Mouse (Mus musculus) gastrocnemius, postnatal 4 days (tissue): Measurements from ENCODE around the gene Pnmt. TPM values are rescaled to one million over a fixed set of nuclear protein-coding genes. Genes with fewer than 3 reads are reported as not detected.

Experiments used
- DNase-seq, 2 experiments: peaks; one replicate each; pipeline ENCODE4 v3.0.0; 2021 to 2022; ENCODE audit warnings: low spot score in 2 of 2, mixed read lengths in 2 of 2
- total RNA-seq, 2 experiments: library from RNA; stranded (reverse); gene quantifications; 2 replicates each; pipeline ENCODE4 v1.2.3; 2021

Gene Pnmt
- total RNA-seq, 2 experiments from 2014 or later = 0.71 TPM; not detected in 1

DNA sequence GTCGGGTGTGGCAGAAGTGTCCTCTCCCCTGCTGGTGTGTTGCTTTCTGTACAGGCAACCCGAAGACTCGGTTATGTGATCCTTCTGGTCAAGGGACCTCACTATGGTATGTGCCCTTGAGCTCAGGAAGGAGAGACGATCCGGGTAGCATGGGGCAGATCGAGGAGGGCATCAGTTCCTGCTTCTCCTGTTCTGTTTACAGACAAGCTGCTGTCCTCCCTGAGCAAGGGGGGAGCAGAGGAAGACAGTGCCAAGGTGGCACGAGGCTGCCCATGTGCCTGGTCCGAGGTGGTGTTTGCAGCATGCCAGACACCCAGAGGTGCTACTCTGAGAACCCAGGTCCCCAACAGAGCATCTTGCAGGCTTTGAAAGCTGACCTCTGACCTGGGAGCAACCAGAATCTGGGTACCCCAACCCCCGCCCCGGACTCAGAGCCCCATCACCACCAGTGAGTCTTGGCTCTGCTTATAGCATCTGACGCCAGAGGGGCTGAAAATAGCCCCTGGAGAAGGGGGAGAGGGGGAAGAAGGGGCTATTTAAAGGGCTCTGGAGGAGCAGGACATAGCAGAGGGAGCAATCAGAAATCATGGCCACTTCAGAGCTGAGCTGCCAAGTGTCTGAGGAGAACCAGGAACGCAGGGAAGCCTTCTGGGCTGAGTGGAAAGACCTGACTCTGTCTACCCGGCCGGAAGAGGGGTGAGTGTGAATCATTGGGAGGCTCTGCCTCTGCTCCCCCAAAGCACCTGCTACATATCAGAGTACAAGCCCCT is 2.8 kb upstream of the Pnmt start, which contains the start of gene Tcap:
Tcap (plus strand) TSS at position 551 of the 770 bp plus-strand sequence.
- DNase-seq = no peak

DNA sequence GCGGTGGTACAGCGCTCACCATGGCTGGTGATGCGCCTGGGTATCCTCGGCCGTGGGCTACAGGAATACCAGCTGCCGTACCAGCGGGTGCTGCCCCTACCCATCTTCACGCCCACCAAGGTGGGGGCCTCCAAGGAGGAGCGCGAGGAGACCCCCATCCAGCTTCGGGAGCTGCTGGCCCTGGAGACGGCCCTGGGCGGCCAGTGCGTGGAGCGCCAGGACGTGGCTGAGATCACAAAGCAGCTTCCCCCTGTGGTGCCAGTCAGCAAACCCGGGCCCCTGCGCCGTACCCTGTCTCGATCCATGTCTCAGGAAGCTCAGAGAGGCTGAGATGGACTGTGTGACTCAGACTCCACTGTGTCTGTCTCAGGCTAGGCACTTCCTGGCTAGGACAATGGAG is 2.0 kb upstream of the Pnmt start:
- DNase-seq = no peak

DNA sequence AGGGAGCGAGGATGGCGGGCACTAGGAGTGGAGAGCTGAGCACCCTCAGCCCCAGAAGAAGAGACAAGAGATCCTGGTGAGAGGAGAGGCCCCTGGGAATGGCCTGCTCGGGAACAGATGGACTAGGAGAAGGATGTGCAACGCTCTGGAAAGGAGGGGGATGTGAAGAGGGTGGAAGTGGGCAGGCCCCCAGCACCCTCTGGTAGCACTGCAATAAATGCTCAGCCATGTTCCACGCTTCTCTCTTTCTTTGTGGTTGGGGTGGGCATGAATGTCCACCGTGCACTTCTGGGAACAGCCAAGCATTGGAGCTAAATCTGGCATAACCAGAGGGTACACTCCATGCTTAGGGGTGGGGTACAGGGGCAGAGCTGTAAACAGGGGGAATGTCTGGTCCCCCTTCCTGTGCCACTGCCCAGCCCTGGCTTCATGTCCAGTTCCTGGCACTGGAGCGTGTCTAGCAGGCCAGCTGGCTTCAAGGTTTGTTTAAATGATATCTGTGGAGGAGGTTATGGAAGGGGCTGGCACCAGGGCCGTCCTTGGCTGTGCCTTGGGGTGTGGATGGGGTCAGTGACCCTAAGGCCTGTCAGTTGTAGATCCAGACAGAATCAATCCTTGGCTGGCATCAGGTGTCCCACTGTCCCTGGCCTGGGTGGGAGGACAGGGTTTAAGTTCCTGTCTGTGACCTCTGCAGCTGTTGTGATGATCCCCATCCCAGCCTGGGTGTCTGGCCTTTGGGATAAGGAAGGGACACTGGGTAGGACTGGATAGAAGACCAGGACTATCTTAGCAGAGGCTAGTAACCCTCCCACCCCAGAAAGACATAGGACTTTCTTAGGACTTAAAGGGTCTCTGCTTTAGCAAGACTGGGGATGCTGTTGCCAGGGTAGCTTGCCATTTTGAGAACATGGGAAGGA is 1.3 kb upstream of the Pnmt start:
- DNase-seq = peak in 1 of 2 experiments; percentile 31

DNA sequence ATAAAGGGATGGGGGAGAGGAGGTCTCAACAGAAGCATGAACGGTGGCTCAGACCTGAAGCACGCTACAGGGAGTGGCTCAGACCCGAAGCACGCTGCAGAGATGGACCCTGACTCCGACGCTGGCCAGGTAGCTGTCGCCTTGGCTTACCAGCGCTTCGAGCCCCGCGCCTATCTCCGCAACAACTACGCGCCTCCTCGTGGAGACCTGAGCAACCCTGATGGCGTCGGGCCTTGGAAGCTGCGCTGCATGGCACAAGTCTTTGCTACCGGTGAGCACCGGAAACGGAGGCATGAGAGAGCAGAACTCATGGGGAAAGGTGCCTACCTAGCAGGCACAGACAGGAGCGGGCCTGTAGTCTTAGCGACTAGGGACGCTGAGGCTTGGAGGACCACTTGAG is 346 bp downstream of the Pnmt start:
- DNase-seq = peak in 1 of 2 experiments; percentile 8

DNA sequence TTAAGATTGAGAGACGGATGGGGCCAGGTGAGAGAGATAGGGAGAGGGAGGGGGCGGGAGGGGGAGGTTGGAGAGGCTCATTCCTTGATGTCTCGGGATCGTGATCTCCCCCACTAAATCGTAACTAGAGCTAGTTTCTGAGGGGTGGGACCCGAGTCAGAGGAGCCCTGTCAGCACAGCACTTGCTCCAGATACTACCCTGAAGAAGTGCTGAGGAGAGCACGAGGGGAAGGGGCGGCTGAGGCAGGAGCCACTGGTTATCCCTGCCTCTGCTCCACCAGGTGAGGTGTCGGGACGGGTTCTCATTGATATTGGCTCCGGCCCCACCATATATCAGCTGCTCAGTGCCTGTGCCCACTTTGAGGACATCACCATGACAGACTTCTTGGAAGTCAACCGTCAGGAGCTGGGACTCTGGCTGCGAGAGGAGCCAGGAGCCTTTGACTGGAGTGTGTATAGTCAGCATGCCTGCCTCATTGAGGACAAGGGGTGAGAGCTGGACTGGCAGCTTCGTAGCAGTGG is 867 bp downstream of the Pnmt start:
- DNase-seq = peak in 1 of 2 experiments; percentile 7

DNA sequence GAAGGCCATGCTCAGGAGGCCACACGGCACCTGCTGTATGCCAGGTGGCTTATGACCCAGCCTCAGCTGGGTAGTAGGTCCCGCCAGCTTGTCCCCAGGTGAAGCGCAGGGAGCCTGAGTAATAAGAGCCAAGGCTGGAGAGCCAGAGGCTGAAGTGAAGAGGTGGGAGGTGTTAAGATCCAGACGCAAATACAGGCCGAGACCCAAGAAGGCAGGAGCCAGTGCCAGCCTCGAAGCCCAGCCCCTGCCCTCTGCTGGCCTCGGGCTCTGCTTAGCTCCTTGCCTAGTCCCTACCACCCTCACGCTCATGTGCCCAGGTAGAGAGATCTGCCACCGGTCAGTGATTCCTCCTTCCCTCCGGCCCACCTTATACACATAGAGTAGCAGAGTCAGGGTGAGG is 2.0 kb downstream of the Pnmt start:
- no peak for DNase-seq

DNA sequence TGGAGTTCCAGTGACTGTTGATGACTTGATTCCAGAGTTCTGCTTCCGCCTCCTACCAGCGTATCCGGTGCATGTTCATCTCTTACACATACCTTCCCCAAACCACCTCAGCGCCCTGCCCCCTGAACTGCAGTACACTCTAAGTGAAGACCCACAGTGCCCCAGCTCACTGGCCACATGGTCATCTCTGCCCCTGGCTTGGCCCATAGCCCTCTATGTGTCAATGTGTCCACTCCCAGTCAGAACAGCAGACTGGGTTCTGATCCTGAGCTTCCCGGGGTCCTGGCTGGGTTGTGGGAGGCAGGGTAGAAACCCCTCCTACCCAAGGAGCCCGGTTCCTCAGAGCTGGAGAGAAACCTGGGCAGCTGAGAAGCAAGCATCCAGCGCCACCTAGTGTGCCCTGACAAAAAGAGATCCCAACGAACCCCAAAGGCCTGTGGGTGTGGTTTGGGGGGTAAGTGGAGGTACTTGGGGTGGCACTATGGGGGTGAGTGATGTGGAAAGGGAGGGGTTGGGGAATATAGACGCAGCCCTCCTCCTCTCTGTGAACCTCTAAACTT is 3.1 kb downstream of the Pnmt start:
- DNase-seq = peak in 1 of 2 experiments; percentile 34

DNA sequence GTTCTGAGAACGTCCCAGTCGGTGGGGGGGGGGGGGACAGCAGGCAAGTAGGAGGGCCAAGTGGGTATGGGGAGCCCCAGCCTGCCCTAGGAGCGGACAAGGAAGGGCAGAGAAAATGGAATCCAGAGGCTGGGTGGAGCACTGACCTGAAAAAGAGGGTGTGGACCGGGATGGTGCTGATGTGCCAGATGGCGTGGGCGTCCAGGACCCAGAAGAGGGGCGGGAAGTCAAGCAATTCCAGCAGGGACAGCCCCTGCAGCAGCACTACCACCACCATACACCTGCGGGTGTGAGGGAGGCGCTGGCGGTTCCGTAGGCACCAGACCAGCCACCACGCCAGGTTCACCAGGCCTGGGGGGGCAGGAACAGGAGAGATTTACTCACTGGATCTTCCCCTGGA is 3.9 kb downstream of the Pnmt start:
- DNase-seq = peak in 1 of 2 experiments; percentile 11

DNA sequence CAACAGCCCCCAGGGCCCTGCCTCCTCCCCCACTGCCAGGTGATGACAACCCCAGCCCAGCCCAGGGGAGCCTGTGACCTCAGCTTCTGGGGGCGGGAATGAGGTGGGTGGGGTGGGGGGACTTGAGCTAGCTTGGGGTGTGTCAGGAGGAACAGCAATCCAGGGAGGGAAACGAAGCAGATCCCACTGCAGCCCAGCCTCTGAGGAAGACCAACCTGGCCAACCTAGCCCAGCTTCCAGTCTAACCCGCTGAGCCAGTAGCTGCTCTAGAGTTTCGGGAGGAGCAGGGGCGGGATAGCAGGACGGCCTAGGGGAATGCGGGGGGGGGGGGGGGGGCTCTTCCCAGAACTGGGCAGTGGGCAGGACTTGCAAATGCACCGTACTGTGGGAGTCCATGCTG is 5.8 kb downstream of the Pnmt start:
- no peak for DNase-seq

DNA sequence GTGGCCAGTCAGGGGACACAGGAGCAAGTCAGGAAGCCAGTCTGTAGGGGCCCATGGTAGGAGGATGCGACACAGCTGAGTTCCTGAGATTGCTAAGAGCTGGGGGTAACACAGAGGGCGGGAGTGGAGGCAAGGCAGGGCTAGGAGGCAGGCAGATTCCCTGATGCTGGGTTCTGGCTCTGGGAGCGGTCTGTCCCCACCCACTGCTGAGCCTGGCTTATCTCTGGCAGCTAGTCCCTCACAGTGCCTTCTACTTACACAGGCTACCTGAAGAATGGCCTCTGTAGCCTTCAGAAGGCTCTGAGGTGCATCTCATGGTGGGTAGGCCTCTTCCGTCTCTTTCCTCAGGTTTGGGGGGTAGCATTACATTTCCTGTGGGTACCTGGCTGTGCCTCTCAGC is 6.4 kb downstream of the Pnmt start:
- DNase-seq = no peak

DNA sequence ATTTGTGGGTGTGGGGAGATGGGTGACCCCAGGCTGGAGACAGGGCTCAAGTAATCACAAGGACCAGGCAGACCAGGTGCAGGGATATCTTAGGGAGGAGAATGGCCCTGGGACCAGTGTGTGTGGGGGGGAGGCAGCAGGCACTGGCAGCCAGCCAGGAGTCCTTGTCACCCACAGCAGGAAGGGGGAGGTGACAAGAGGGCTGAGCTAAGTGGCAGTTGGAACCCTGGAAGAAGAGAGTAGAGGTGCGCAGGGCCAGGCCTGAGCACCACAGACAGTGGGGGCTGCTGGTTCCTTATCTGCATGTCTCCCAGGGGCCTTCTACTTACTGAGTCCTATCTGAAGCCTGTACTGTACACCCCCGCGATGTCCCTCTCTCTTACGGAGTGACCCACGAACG is 7.1 kb downstream of the Pnmt start:
- no peak for DNase-seq

DNA sequence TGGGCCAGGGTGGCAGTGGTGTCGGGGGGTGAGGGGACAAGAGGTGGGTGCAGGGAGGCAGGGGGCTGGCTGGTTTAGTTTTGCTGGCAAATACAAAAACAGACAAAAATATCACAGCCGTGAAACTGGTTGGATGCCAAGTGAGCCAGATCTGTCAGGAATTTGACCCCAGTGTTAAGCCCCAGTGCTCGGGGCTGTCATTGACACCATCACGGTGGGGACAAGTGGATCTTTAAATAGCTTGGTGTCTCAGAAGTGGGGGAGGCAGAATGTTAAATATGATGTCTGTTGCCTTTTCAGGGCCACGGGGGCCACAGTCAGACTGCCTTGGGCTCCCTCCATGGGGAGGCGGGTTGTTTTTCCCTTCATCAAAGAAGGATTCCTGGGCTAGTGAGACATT is 8.1 kb downstream of the Pnmt start:
- DNase-seq = no peak

DNA sequence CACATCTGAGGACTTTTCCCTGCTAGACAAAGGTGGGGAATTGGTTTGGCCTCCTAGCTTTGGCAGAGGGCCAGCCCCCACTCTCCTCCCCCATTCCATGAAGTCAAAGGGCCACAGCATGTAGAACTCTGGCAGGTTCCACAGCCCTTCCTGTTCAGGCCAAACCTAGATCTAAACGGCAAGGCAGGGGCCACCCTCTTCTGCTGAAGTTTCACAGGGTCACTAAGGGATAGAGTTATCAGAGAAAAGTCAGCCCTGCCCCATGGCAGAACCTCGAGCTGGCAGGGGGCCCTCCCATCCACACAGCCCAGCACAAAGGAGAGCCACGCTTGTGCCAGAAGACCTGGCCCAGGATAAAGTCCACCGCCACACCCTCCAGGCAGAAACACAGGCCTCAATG is 8.8 kb downstream of the Pnmt start:
- no peak for DNase-seq

DNA sequence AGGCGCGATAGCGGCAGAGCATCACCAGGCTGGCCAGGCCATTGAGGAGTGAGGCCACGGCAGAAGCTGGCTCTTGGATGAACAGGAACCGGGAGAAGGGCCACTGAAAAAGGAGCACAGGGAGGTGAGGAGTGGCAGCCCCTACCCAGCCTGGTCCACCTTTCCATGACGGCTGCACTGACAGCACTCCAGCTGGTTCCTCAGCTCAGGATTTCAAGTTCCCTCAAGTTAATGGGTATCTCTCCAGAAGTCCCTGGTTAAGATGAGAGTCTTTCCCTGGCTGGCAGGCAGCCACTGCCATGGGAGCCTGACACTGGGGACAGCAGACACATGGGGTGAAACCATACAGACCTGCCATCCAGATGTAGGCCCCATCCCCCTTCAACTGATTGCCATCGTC is 11.7 kb downstream of the Pnmt start:
- DNase-seq = no peak

DNA sequence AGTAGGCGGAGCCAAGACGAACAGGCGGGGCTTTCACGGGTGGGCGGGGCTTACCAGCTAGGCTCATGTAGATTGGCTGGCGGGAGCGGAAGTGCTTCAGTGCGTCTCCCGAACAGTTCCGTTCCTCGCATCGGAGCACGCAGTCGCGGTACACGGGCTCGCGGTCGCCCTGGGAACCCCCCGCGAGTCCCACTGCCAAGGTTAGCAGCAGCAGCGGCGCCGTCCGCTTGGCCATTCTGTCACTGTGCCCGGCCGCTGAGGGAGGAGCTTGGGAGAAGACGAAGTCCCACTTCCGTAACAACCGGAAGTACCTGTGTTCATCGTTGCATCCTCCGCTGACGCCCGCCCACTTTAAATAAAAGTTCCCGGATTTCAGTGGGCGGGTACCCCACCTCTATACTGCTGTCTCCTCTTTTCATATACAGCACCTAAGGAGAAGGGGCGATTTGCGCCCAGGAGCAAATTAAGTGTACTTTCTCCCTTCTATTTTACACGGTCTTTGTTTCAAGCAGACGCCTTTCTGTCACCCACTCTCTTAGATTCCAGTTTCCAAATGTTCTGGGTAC is 14.0 kb downstream of the Pnmt start, which contains the start of gene Pgap3:
Pgap3 (minus strand) TSS at position 330 of the 566 bp plus-strand sequence.
- peak; percentile 59 to 85 for DNase-seq

DNA sequence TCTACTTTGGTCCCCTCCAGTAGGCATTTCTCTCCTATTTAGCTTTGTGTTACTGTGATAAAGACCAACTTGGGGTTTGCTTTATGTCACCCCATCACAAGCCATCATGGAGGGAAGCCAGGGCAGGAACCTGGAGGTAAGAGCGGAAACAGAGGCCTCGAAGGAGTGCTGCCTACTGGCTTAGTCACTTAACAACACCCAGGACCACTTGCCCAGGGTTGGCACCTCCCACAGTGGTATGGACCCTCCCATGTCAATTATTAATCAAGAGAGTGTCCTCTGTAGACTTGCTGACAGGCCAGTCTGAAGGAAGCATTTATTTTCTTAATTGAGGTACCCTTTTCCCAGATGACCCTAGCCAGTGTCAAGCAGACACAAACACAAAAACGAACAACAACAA is 14.6 kb downstream of the Pnmt start:
- DNase-seq = no peak

DNA sequence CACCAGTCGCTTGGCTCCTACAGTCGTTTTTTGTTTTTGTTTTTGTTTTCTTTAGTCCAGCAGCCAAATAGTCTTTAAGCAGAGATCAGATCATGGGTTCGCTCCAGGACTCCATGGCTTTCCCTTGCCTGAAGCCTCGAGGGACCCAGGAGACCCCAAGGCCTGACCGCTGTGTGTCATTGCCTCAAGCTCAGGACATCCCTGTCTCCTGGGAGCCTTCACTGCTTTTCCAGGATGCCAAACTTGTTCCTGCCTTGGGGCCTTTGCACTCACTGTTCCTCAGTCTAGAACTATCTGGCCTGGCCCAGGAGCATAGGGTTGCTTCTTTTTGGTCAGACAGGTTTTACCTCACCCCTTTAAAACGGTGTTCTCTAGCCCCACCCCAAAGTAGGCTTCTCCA is 20.4 kb downstream of the Pnmt start:
- DNase-seq = no peak

DNA sequence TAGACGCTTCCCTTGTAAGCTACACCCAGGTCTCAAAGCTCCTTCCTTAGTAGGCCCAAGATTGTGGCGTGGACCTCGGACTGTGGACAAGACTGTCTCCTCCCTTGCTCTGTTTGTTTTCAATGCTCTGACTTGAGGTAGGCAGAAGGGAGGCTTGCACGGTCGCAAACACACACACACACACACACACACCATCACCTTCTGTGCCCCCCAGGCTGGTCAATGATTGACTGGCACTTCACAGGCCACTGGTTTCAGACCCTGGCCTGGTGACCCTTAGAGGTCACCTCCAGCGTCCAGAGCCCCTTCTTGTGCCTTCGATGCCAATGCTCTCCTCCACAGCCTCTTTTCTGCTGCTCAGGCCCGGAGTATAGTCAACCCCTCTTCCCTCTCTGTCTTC is 22.6 kb downstream of the Pnmt start:
- DNase-seq = no peak

DNA sequence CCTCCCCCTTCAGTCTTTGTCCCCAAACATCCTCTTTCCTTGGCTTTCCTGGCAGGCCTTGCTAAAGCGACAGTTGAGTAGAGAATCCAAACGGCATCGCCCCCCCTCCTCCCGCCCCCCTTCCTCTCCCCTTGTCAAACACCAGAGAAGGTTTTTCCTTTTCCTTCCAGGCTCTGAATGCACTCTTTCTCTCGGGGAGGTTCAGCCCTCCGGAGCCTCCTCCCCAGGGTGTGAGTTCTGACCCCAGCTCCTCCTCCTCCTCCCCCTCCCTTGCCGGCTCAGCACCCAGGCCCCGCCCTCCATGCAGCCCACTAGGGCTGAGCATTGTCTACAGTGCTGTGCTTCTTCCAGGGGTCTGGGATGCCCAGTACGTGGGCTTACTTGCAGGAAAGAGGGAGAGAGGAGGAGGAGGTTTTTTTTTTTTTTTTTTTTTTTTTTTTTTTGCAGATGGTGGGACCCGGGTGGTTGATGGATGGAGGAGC is 23.1 kb downstream of the Pnmt start:
- DNase-seq = no peak

DNA sequence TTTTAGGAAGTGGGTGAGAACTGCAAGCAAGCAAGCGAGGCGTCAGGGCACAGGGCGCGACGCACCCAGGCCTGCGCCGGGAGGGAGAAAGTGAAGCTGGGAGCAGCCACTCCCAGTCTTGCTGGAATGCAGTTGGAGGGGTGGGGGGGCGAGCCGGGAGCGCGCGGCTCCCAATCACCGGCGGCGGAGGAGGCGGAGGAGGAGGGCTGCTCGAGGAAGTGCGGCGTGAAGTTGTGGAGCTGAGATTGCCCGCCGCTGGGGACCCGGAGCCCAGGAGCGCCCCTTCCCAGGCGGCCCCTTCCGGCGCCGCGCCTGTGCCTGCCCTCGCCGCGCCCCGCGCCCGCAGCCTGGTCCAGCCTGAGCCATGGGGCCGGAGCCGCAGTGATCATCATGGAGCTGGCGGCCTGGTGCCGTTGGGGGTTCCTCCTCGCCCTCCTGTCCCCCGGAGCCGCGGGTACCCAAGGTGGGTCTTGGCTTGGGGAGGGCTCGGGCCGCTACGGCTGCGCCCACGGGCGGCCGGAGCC is 26.1 kb downstream of the Pnmt start, which contains the start of gene Erbb2:
Erbb2 (plus strand) TSS at position 198 of the 524 bp plus-strand sequence.
- DNase-seq = peak; percentile 59 to 70
